Mouse (Mus musculus): ENCODE results near the gene Idi1. TPM values are rescaled to one million over a fixed set of nuclear protein-coding genes. Genes with fewer than 3 reads are reported as not detected.
A peak's percentile ranks its signal among the peaks of the same experiment; 100 is the strongest.

Gene Idi1
- polyA plus RNA-seq, 1 experiment = 202 TPM

DNA sequence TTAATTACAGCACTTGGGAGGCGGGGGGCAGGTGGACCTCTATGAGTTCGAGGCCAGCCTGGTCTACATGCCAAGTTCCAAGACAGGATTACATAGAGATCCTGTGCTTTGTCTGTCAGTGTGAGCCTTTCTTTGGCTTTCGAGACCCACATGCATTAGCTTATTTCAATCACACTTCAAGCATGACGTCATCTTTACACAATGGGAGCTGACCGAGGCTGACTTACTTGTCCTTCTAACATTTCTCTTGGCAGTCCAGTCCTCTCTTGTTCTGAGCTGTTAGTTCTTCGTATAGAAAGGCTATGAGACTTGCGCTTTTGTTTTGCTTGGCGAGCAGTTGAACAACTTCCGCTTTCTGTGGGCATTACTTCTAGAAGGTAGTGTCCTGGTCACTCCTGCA is 24.4 kb upstream of the Idi1 start:
- no peak overlapping the region for H3K9ac ChIP-seq (ENCODE audit: low read depth, poor library complexity, severe bottlenecking)
- no peak for TF ChIP-seq CTCF (IDR thresholded peaks at IDR 0.05; ENCODE audit: low read depth, low read length)
- no peak overlapping the region for H3K27ac ChIP-seq (ENCODE audit: insufficient read depth, low read length)
- no peaks in the 10 kb centered on the region for H3K4me1 ChIP-seq (ENCODE audit: control insufficient read depth, insufficient read depth, low read length)
- no peak overlapping the region for H3K4me3 ChIP-seq (ENCODE audit: low read depth, low read length)
- peaks cover 10% of the 10 kb centered on the region for H3K36me3 ChIP-seq (ENCODE audit: control insufficient read depth, insufficient read depth, low read length, poor library complexity, severe bottlenecking)
- H3K9me3 ChIP-seq (replicated peaks; ENCODE audit: control insufficient read depth, insufficient read depth, low read length, poor library complexity, severe bottlenecking) = no peaks in the 10 kb centered on the region
- no peaks in the 10 kb centered on the region for H3K27me3 ChIP-seq (ENCODE audit: control insufficient read depth, insufficient read depth, low read length, poor library complexity, severe bottlenecking)

GRCm38 (mm10) chr13:8864990-8865389 is 20.3 kb upstream of the Idi1 start:
- no peak overlapping the region for H3K4me3 ChIP-seq (ENCODE audit: low read depth, low read length)
- no peaks in the 10 kb centered on the region for H3K9me3 ChIP-seq (replicated peaks; ENCODE audit: control insufficient read depth, insufficient read depth, low read length, poor library complexity, severe bottlenecking)
- H3K9ac ChIP-seq (ENCODE audit: low read depth, poor library complexity, severe bottlenecking) = no peak overlapping the region
- H3K27me3 ChIP-seq (ENCODE audit: control insufficient read depth, insufficient read depth, low read length, poor library complexity, severe bottlenecking) = no peaks in the 10 kb centered on the region
- no peaks in the 10 kb centered on the region for H3K4me1 ChIP-seq (ENCODE audit: control insufficient read depth, insufficient read depth, low read length)
- peaks cover 6% of the 10 kb centered on the region for H3K36me3 ChIP-seq (ENCODE audit: control insufficient read depth, insufficient read depth, low read length, poor library complexity, severe bottlenecking)
- TF ChIP-seq EP300 (IDR thresholded peaks at IDR 0.05; ENCODE audit: insufficient read depth, low read depth, low read length) = no peak
- TF ChIP-seq CTCF (IDR thresholded peaks at IDR 0.05; ENCODE audit: low read depth, low read length) = no peak
- no peak for TF ChIP-seq POLR2A (IDR thresholded peaks at IDR 0.05; ENCODE audit: insufficient read depth, low read length)
- H3K27ac ChIP-seq (ENCODE audit: insufficient read depth, low read length) = no peak overlapping the region

DNA sequence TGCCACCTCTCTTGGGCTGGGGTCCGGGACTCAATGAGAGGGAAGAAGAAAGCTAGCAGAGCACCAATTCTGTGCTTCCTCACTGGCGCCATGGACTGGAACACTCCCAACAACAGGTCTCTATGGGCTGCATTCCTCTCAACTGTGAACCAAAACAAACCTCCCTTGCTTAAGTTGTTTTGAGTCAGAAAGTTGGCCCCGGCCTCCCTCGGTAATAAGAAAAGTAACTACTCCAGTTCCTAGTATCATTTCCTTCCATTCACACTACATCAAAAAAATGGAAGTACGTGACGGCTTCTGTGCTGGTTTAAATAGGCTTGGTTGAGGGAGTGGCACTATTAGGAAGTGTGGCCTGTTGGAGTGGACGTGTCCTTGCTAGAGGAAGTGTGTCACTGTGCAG is 18.7 kb upstream of the Idi1 start:
- H3K27ac ChIP-seq (ENCODE audit: insufficient read depth, low read length) = no peak overlapping the region
- TF ChIP-seq CTCF (IDR thresholded peaks at IDR 0.05; ENCODE audit: low read depth, low read length) (no peak), EP300 (IDR thresholded peaks at IDR 0.05; ENCODE audit: insufficient read depth, low read depth, low read length) (no peak), POLR2A (IDR thresholded peaks at IDR 0.05; ENCODE audit: insufficient read depth, low read length) (no peak)
- peaks cover under 1% of the 10 kb centered on the region; the same call in 1 of the 2 replicates for H3K36me3 ChIP-seq (ENCODE audit: control insufficient read depth, insufficient read depth, low read length, poor library complexity, severe bottlenecking)
- no peak overlapping the region for H3K9ac ChIP-seq (ENCODE audit: low read depth, poor library complexity, severe bottlenecking)
- no peaks in the 10 kb centered on the region for H3K9me3 ChIP-seq (replicated peaks; ENCODE audit: control insufficient read depth, insufficient read depth, low read length, poor library complexity, severe bottlenecking)
- no peak overlapping the region for H3K4me3 ChIP-seq (ENCODE audit: low read depth, low read length)
- H3K4me1 ChIP-seq (ENCODE audit: control insufficient read depth, insufficient read depth, low read length) = no peaks in the 10 kb centered on the region
- H3K27me3 ChIP-seq (ENCODE audit: control insufficient read depth, insufficient read depth, low read length, poor library complexity, severe bottlenecking) = no peaks in the 10 kb centered on the region

- H3K27me3 ChIP-seq (ENCODE audit: control insufficient read depth, insufficient read depth, low read length, poor library complexity, severe bottlenecking) = no peaks in the 10 kb centered on the region
- H3K9ac ChIP-seq (ENCODE audit: low read depth, poor library complexity, severe bottlenecking) = peak overlapping the region; percentile 73
- H3K27ac ChIP-seq (ENCODE audit: insufficient read depth, low read length) = no peak overlapping the region
- no peaks in the 10 kb centered on the region for H3K9me3 ChIP-seq (replicated peaks; ENCODE audit: control insufficient read depth, insufficient read depth, low read length, poor library complexity, severe bottlenecking)
- H3K4me3 ChIP-seq (ENCODE audit: low read depth, low read length) = no peak overlapping the region
- TF ChIP-seq POLR2A (IDR thresholded peaks at IDR 0.05; ENCODE audit: insufficient read depth, low read length) (no peak), CTCF (IDR thresholded peaks at IDR 0.05; ENCODE audit: low read depth, low read length) (no peak), EP300 (IDR thresholded peaks at IDR 0.05; ENCODE audit: insufficient read depth, low read depth, low read length) (no peak)
- H3K4me1 ChIP-seq (ENCODE audit: control insufficient read depth, insufficient read depth, low read length) = no peaks in the 10 kb centered on the region
- H3K36me3 ChIP-seq (ENCODE audit: control insufficient read depth, insufficient read depth, low read length, poor library complexity, severe bottlenecking) = no peaks in the 10 kb centered on the region
Observed at GRCm38 (mm10) chr13:8869578-8870157, 15.6 kb upstream of the Idi1 start.

GRCm38 (mm10) chr13:8870160-8870509 is 15.2 kb upstream of the Idi1 start:
- Histone ChIP-seq H3K4me1 (ENCODE audit: control insufficient read depth, insufficient read depth, low read length) (no peaks in the 10 kb centered on the region), H3K36me3 (ENCODE audit: control insufficient read depth, insufficient read depth, low read length, poor library complexity, severe bottlenecking) (no peaks in the 10 kb centered on the region), H3K9ac (ENCODE audit: low read depth, poor library complexity, severe bottlenecking) (peak overlapping the region; percentile 73), H3K9me3 (replicated peaks; ENCODE audit: control insufficient read depth, insufficient read depth, low read length, poor library complexity, severe bottlenecking) (no peaks in the 10 kb centered on the region), H3K27ac (ENCODE audit: insufficient read depth, low read length) (peak overlapping the region; percentile 3), H3K4me3 (ENCODE audit: low read depth, low read length) (peak overlapping the region; percentile 87), H3K27me3 (ENCODE audit: control insufficient read depth, insufficient read depth, low read length, poor library complexity, severe bottlenecking) (no peaks in the 10 kb centered on the region)
- no peak for TF ChIP-seq EP300 (IDR thresholded peaks at IDR 0.05; ENCODE audit: insufficient read depth, low read depth, low read length)
- TF ChIP-seq CTCF (IDR thresholded peaks at IDR 0.05; ENCODE audit: low read depth, low read length) = no peak
- no peak for TF ChIP-seq POLR2A (IDR thresholded peaks at IDR 0.05; ENCODE audit: insufficient read depth, low read length)

DNA sequence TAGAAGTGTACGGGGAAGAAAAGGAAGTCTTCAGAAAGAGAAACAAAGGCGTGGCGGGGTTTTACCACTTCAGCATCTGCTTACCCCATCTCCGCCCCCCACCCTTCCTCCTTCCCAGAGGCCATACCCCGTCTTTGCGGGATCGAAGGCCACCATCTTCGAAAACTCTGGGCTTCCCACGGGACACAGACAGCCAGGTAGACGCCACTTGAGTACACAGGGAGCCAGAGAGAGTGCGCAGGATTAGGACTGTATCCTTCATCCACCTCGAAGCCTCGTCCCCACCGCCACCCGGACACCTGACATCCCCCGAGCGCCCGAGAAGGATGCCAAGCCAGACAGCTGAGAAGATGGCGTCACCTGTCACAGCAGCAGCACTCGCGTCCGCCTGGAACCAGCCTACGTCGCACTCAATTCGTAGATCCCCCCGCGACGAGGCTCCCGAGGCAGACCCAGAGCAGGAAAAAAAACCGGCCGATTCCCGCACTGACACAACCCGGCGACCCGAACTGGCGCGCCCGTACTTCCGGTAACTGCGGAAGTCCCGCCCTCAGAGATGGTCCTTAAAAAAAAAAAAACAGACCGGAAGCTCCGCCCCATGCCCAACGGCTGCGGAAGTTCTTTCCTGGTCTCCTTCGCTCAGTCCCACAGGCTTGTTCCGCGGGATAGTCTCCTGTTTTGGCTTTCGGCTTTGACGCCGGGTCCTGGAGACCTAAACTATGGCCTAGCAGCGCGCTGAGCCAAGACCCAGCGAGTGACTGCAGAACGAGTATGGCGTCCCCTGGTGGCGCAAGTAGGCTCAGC is 14.6 kb upstream of the Idi1 start:
- peak overlapping the region; percentile 90 for H3K27ac ChIP-seq (ENCODE audit: insufficient read depth, low read length)
- no peaks in the 10 kb centered on the region for H3K9me3 ChIP-seq (replicated peaks; ENCODE audit: control insufficient read depth, insufficient read depth, low read length, poor library complexity, severe bottlenecking)
- no peaks in the 10 kb centered on the region for H3K4me1 ChIP-seq (ENCODE audit: control insufficient read depth, insufficient read depth, low read length)
- no peaks in the 10 kb centered on the region for H3K27me3 ChIP-seq (ENCODE audit: control insufficient read depth, insufficient read depth, low read length, poor library complexity, severe bottlenecking)
- H3K9ac ChIP-seq (ENCODE audit: low read depth, poor library complexity, severe bottlenecking) = peak overlapping the region; percentile 73
- H3K36me3 ChIP-seq (ENCODE audit: control insufficient read depth, insufficient read depth, low read length, poor library complexity, severe bottlenecking) = no peaks in the 10 kb centered on the region
- TF ChIP-seq CTCF (IDR thresholded peaks at IDR 0.05; ENCODE audit: low read depth, low read length) = peak; percentile 93
- TF ChIP-seq EP300 (IDR thresholded peaks at IDR 0.05; ENCODE audit: insufficient read depth, low read depth, low read length) = 0 out of 2 replicates have a peak, but pooled peaks have one; percentile 3
- no peak for TF ChIP-seq POLR2A (IDR thresholded peaks at IDR 0.05; ENCODE audit: insufficient read depth, low read length)
- peak overlapping the region; percentile 94 for H3K4me3 ChIP-seq (ENCODE audit: low read depth, low read length)
